Mouse (Mus musculus): ENCODE measurements at regions not wholly inside any gene's neighbourhood (a gene's known extent, or its start where the extent isn't known, plus 50 kb on each side); places are given as distances from the start of the nearest gene placed in this dataset.

DNA sequence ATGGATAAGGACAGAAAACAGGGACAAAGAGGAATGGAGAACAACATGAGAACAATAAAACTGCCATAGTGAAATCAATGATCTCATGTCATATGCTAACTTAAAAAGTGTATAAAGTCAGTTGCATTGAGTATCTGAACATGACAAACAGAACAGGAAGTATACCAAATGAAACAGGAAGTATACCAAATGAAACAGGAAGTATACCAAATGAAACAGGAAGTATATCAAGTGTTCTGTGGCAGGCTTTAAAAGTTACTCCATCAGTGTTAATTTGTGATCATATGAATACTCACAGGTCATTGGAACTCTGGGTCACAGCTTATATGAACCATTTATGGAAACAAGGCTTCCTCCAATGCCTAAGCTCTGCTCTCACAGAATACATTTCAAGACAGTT, 585.6 kb upstream of the Mgmt start:
- no peak for DNase-seq
- no peaks in the 10 kb centered on the region; the same call in 1 of the 2 replicates for H3K9me3 ChIP-seq (replicated peaks)
- no peak for ATAC-seq (ENCODE audit: low read depth)

DNA sequence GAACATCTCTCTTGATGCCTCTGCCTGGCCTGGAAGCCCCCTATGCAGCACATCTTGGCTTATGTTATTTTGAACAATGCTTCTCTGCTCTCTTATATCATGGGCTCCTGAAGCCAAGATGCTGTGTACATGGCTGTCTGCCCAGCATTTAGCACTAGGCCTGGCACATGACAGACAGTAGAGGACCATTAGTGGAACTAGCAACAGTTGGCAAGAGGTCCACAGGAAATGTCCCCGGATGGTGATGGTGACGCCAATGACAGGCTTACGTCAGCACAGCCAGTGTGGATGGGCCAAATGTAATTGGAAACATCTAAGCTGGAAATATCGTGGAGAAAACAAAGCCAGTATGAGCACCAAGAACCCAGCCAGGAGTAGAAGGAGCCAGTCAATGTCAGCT, 567.1 kb upstream of the Mgmt start:
- H3K27ac ChIP-seq = no peak overlapping the region
- H3K4me2 ChIP-seq = no peak overlapping the region
- DNase-seq (no peak), ATAC-seq (ENCODE audit: low read depth) (no peak)
- no peaks in the 10 kb centered on the region for H3K36me3 ChIP-seq
- no peaks in the 10 kb centered on the region for H3K27me3 ChIP-seq
- H3K9me3 ChIP-seq (replicated peaks) = no peaks in the 10 kb centered on the region
- no peak overlapping the region for H3K4me3 ChIP-seq (replicated peaks)
- no peaks in the 10 kb centered on the region for H3K4me1 ChIP-seq (replicated peaks)
- 76% methylated on average over 4 of the region's 4 CpGs for WGBS (ENCODE audit: insufficient replicate concordance)
- no peak overlapping the region for H3K9ac ChIP-seq

More for the DNA sequence above, 585.6 kb upstream of the Mgmt start:
- Histone ChIP-seq H3K36me3 (no peaks in the 10 kb centered on the region), H3K27ac (no peak overlapping the region), H3K4me3 (replicated peaks) (no peak overlapping the region), H3K4me2 (no peak overlapping the region), H3K27me3 (no peaks in the 10 kb centered on the region), H3K4me1 (replicated peaks) (no peaks in the 10 kb centered on the region), H3K9ac (no peak overlapping the region)

DNA sequence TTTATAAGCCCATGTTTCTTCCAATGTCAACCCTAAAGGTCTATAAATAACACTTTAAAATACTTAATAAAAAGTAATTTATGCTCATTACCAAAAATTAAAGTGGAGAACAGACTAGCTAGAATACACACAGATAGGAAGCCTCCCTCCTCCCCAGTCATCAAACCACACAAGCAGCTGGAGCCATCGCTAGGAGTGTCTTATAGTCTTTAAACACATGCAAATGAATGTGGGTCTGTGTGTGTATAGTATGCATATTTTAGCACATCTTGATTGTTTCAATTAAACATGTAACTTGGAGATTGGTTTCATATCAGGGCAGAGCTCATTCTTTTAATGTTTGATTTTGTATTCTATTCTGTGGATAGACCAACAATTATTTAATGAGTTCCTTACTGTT, 564.0 kb upstream of the Mgmt start:
- Histone ChIP-seq H3K36me3 (no peaks in the 10 kb centered on the region), H3K4me2 (no peak overlapping the region), H3K4me3 (replicated peaks) (no peak overlapping the region), H3K4me1 (replicated peaks) (no peaks in the 10 kb centered on the region), H3K27ac (no peak overlapping the region), H3K9me3 (replicated peaks) (no peaks in the 10 kb centered on the region), H3K9ac (no peak overlapping the region), H3K27me3 (no peaks in the 10 kb centered on the region)
- 67% methylated on average over 1 of the region's 1 CpGs for WGBS (ENCODE audit: insufficient replicate concordance)
- no peak for ATAC-seq (ENCODE audit: low read depth)
- no peak for DNase-seq

DNA sequence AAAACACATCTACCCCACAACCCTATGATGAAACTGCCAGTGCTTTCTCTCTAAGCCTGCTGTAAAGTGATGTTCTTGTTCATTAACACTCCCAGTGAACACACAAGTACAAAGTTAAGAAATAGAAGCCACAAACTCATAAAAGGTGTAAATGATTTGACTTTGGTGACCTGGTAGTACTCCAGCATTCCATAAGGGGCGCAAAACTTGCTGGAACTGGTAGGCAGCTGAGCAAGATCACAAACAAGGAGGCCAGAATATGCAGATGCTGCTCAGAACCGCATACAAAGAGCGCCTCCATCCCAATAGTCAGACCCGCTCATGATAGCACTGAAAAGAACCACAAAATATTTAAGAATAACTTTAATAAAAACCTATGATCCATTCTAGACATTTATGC, 561.6 kb upstream of the Mgmt start:
- H3K9me3 ChIP-seq (replicated peaks) = no peaks in the 10 kb centered on the region
- DNase-seq (no peak), ATAC-seq (ENCODE audit: low read depth) (no peak)
- H3K4me2 ChIP-seq = no peak overlapping the region
- H3K4me3 ChIP-seq (replicated peaks) = no peak overlapping the region
- H3K4me1 ChIP-seq (replicated peaks) = no peaks in the 10 kb centered on the region
- H3K9ac ChIP-seq = no peak overlapping the region
- no peak overlapping the region for H3K27ac ChIP-seq
- no peaks in the 10 kb centered on the region for H3K36me3 ChIP-seq
- H3K27me3 ChIP-seq = no peaks in the 10 kb centered on the region
- WGBS (ENCODE audit: insufficient replicate concordance) = 33% methylated on average over 4 of the region's 4 CpGs

DNA sequence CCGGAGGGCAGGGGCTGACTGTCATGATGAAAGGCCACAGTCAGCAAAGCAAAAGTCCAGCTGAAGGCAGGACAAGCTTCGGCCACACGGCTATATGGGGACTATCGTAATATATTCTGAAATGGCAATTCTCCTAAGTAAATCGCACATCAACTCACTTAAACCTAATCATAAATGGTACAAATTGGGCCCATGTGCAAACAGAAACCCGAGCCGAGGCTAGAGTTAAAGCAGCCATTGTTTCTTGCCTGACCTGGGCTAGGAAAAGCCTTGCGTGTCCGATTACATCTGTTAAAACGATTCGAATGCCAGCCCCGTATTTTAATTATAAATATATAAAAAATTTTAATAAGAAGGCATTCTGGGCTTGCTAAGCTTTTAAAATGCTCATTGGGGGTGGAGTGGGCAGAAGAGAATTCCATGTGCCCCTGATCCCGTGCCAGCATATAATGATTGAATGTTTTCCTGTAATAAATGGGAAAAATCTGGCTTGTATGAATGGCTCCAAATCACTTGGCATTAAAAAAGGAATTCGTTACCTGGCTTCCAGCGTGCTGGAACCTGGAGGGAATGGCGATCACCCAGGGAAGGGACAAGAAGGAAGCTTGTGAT, 552.7 kb upstream of the Mgmt start:
- DNase-seq (no peak), ATAC-seq (ENCODE audit: low read depth) (no peak)
- no peaks in the 10 kb centered on the region for H3K4me1 ChIP-seq (replicated peaks)
- no peak overlapping the region for H3K4me2 ChIP-seq
- WGBS (ENCODE audit: insufficient replicate concordance) = 68% methylated on average over 16 of the region's 16 CpGs
- no peak overlapping the region for H3K4me3 ChIP-seq (replicated peaks)
- H3K9ac ChIP-seq = no peak overlapping the region
- no peak overlapping the region for H3K27ac ChIP-seq
- no peaks in the 10 kb centered on the region for H3K9me3 ChIP-seq (replicated peaks)
- H3K27me3 ChIP-seq = no peaks in the 10 kb centered on the region
- H3K36me3 ChIP-seq = no peaks in the 10 kb centered on the region

DNA sequence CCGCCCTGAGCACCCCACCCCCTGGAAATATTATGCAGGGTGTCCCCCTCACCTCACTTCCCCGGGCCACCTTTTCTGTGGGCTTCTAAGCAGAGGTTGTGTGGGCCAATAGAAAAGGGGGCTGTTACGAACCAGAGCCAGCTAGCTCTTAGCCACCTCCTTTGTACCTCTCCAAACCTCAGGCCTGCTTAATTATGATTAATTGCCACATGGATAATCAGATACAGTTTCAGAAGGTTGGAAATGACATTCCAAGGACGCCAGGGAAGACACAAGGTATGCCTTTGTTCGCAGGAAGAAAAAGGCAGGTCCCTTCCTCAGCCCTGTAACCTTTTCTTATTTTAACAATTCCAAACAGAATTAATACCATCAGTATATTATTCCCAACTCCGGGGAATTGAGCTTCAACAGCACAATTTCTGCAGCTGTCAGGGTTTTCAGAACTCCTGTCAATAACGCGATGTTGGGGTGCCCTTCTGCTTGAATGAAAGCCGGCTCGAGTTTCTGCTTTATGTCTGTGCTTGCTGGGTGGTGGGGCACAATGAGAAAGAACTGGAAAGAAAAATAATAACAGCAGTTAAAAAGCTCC, 552.1 kb upstream of the Mgmt start:
- no peak overlapping the region for H3K4me2 ChIP-seq
- no peaks in the 10 kb centered on the region for H3K4me1 ChIP-seq (replicated peaks)
- H3K27me3 ChIP-seq = no peaks in the 10 kb centered on the region
- DNase-seq = no peak
- H3K9me3 ChIP-seq (replicated peaks) = no peaks in the 10 kb centered on the region
- 58% methylated on average over 10 of the region's 10 CpGs for WGBS (ENCODE audit: insufficient replicate concordance)
- H3K36me3 ChIP-seq = no peaks in the 10 kb centered on the region
- no peak overlapping the region for H3K4me3 ChIP-seq (replicated peaks)
- no peak for ATAC-seq (ENCODE audit: low read depth)
- H3K27ac ChIP-seq = no peak overlapping the region
- no peak overlapping the region for H3K9ac ChIP-seq

DNA sequence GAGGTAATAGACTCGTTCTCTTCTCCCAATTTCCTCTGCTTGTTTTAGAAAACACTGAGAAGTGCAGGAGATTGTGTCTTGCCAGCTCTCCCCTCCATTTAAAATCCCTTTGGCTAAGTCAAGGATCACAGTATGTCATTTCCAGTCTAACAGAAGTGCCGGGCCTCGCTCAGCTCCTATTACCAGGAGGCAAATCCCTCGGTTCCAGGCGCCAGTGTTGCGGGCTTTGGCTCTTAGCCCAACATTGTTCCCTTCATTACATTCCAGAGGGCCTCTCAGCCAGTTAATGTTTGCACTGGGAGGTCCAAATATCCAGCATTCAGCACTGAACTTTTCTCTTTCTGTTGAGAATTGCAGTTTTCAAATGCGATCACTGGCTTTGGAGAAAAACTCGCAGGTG, 551.6 kb upstream of the Mgmt start:
- Histone ChIP-seq H3K9me3 (replicated peaks) (no peaks in the 10 kb centered on the region), H3K27ac (no peak overlapping the region), H3K4me2 (no peak overlapping the region), H3K36me3 (no peaks in the 10 kb centered on the region), H3K4me3 (replicated peaks) (no peak overlapping the region), H3K9ac (no peak overlapping the region), H3K27me3 (no peaks in the 10 kb centered on the region), H3K4me1 (replicated peaks) (no peaks in the 10 kb centered on the region)
- 40% methylated on average over 8 of the region's 8 CpGs for WGBS (ENCODE audit: insufficient replicate concordance)
- ATAC-seq (ENCODE audit: low read depth) = no peak
- no peak for DNase-seq

DNA sequence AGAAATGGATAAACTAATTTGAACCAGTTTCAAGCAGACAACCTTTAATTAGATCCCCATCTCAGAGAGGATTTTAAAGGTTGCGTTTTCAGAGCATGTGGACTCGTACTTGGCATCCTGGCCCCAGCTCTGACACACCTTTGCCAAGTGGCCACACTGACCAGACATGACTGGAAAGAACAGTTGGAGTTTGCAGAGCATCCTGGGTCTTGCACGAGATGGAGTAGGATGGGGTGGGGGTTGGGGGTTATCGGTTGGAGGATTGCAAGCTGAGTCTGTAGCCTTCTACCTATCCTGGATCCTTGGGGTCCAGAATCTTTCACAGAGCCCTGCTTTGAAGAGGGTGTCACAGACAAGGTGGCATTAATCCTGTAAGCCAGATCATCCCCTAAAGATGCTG, 550.9 kb upstream of the Mgmt start:
- WGBS (ENCODE audit: insufficient replicate concordance) = 70% methylated on average over 4 of the region's 4 CpGs
- H3K4me3 ChIP-seq (replicated peaks) = no peak overlapping the region

DNA sequence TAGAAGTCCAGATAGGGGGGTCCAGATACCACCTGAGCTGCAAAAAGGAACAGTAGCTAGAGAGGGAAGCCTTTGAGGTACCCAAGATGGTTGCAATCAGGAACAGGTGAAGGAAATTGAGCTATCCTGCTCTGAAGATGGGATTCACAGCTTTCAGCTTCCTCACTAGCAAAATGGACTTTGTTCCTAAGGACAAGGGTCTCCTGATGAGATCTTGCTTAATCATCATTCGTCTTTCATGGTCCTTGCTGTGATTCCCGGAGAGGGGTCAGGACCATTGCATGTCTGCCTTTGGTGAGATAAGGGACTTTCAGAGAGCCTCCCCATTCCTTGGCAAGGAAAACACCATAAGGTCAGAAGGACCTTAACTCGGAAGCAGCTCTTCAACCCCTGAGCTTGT, 549.4 kb upstream of the Mgmt start:
- DNase-seq = no peak
- no peak for ATAC-seq (ENCODE audit: low read depth)
- Histone ChIP-seq H3K36me3 (no peaks in the 10 kb centered on the region), H3K9me3 (replicated peaks) (no peaks in the 10 kb centered on the region), H3K27me3 (no peaks in the 10 kb centered on the region), H3K27ac (no peak overlapping the region), H3K4me3 (replicated peaks) (no peak overlapping the region), H3K9ac (no peak overlapping the region), H3K4me2 (no peak overlapping the region), H3K4me1 (replicated peaks) (no peaks in the 10 kb centered on the region)
- 53% methylated on average over 3 of the region's 3 CpGs for WGBS (ENCODE audit: insufficient replicate concordance)

More for the DNA sequence above, 550.9 kb upstream of the Mgmt start:
- Histone ChIP-seq H3K9ac (no peak overlapping the region), H3K4me2 (no peak overlapping the region), H3K9me3 (replicated peaks) (no peaks in the 10 kb centered on the region), H3K4me1 (replicated peaks) (no peaks in the 10 kb centered on the region), H3K36me3 (no peaks in the 10 kb centered on the region), H3K27ac (no peak overlapping the region), H3K27me3 (no peaks in the 10 kb centered on the region)
- DNase-seq (no peak), ATAC-seq (ENCODE audit: low read depth) (no peak)

DNA sequence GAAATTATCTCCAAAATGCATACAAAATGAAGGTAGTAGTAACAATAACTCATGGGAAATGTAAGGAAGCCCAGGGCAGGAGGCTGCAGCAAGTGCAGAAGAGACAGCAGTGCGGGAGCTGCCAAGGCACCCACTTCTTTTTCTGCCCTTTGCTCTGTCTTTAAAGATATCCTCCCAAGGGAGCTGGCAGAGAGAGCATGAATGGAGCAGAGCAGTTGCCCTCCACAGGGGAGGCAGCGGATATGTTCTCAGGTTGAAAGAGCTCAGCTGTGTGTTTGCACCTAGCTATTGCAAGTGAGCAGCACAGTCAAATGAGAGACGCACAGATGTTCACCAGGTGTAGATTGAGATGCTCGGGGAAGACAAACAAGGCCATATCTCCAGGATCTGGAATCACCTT, 547.9 kb upstream of the Mgmt start:
- H3K9me3 ChIP-seq (replicated peaks) = no peaks in the 10 kb centered on the region
- H3K36me3 ChIP-seq = no peaks in the 10 kb centered on the region
- no peaks in the 10 kb centered on the region for H3K4me1 ChIP-seq (replicated peaks)
- WGBS (ENCODE audit: insufficient replicate concordance) = 55% methylated on average over 4 of the region's 4 CpGs
- H3K27me3 ChIP-seq = no peaks in the 10 kb centered on the region
- H3K4me2 ChIP-seq = no peak overlapping the region
- H3K9ac ChIP-seq = no peak overlapping the region
- no peak for DNase-seq
- H3K27ac ChIP-seq = no peak overlapping the region
- H3K4me3 ChIP-seq (replicated peaks) = no peak overlapping the region
- ATAC-seq (ENCODE audit: low read depth) = no peak

DNA sequence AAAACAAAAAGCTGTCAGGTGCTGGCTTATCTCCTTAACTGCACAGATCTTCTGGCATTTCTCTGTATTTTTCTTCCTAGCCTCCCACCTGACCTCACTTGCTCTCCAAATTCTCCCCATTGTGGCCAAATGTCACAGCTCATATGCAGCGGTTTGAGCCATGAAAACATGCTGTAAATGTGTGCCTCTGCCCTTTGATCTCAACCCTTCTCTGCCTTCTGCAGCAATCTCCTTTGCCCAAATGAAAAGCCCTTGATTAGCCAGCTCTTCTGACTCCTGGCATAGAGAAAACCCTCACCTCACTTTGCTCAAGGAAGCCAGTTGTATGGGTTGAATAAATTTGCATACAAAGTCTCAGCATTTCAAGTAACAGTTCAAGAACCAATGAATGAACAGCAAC, 546.1 kb upstream of the Mgmt start:
- no peak overlapping the region for H3K27ac ChIP-seq
- H3K27me3 ChIP-seq = no peaks in the 10 kb centered on the region
- no peaks in the 10 kb centered on the region for H3K9me3 ChIP-seq (replicated peaks)
- ATAC-seq (ENCODE audit: low read depth) (no peak), DNase-seq (no peak)
- no peak overlapping the region for H3K9ac ChIP-seq
- H3K4me3 ChIP-seq (replicated peaks) = no peak overlapping the region
- no peaks in the 10 kb centered on the region for H3K4me1 ChIP-seq (replicated peaks)
- H3K36me3 ChIP-seq = no peaks in the 10 kb centered on the region
- 32% methylated on average over 1 of the region's 1 CpGs for WGBS (ENCODE audit: insufficient replicate concordance)
- H3K4me2 ChIP-seq = no peak overlapping the region

DNA sequence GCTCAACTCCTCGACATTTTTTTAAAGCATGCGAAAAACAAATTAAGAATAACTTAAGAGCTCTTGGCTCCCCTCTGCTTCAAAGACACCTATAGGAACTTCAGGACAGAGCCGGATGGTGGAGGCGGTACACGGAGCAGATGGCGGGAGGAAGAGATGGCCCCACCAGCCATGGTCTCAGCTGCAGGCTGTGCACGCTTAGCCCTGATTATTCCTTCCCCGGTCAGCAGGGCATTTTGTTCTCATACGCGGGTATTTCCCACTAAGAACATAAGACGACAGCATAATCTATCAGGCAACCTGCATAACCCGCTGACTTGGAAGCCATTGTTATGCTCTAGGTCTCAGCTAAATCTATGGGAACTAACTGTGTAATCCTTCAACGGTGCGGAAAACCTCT, 544.8 kb upstream of the Mgmt start:
- Histone ChIP-seq H3K9ac (no peak overlapping the region), H3K27me3 (no peaks in the 10 kb centered on the region), H3K4me1 (replicated peaks) (no peaks in the 10 kb centered on the region), H3K4me2 (no peak overlapping the region), H3K36me3 (no peaks in the 10 kb centered on the region), H3K9me3 (replicated peaks) (no peaks in the 10 kb centered on the region), H3K27ac (no peak overlapping the region), H3K4me3 (replicated peaks) (no peak overlapping the region)
- DNase-seq (no peak), ATAC-seq (ENCODE audit: low read depth) (no peak)
- 85% methylated on average over 14 of the region's 14 CpGs for WGBS (ENCODE audit: insufficient replicate concordance)
